Mouse (Mus musculus) midbrain, postnatal 0 days (tissue): ENCODE data around the gene Xylt1. TPM values are rescaled to one million over a fixed set of nuclear protein-coding genes. Genes with fewer than 3 reads are reported as not detected.
A peak's percentile ranks its signal among the peaks of the same experiment; 100 is the strongest.

Experiments
- ATAC-seq: fragments of 200-750 bp; cut with Nextera tagmentation; 2 replicates; pipeline ENCODE4 v1.8.0; 2017; ENCODE audit warnings: moderate number of reproducible peaks, mild to moderate bottlenecking, moderate TSS enrichment, moderate library complexity; ENCODE audit not compliant: low FRiP score
- DNase-seq: peaks from one replicate; pipeline ENCODE4 v3.0.0-alpha.2; 2015; ENCODE audit warnings: low spot score
- H3K27ac ChIP-seq: fragments of 300-500 bp; sonication (generic); 2 replicates; pipeline ENCODE4 v1.5.1; 2014; ENCODE audit warnings: low read depth, mild to moderate bottlenecking, low read length, mixed read lengths
- H3K27me3 ChIP-seq: fragments of 300-500 bp; sonication (generic); 2 replicates; pipeline ENCODE4 v1.6.1; 2014; ENCODE audit warnings: low read length, control low read depth, mixed read lengths; ENCODE audit not compliant: insufficient read depth
- H3K36me3 ChIP-seq: fragments of 300-500 bp; sonication (generic); 2 replicates; pipeline ENCODE4 v1.6.1; 2014; ENCODE audit warnings: low read length, control low read depth, mixed read lengths; ENCODE audit not compliant: insufficient read depth
- H3K4me1 ChIP-seq: fragments of 300-500 bp; sonication (generic); 2 replicates; pipeline ENCODE4 v1.6.1; 2014; ENCODE audit warnings: mild to moderate bottlenecking, control low read depth, antibody characterized with exemption, low read length, mixed read lengths; ENCODE audit not compliant: insufficient read depth
- H3K4me2 ChIP-seq: fragments of 300-500 bp; sonication (generic); 2 replicates; pipeline ENCODE4 v1.6.1; 2014; ENCODE audit warnings: low read depth, mild to moderate bottlenecking, low read length, mixed read lengths; ENCODE audit not compliant: poor library complexity, severe bottlenecking
- H3K4me3 ChIP-seq: fragments of 300-500 bp; sonication (generic); 2 replicates; pipeline ENCODE4 v1.5.1; 2014; ENCODE audit warnings: low read depth, mild to moderate bottlenecking, low read length, moderate library complexity
- H3K9ac ChIP-seq: fragments of 300-500 bp; sonication (generic); replicated peaks from 2 replicates; pipeline ENCODE4 v1.6.1; 2014; ENCODE audit warnings: mild to moderate bottlenecking, low read length, moderate library complexity, mixed read lengths; ENCODE audit not compliant: poor library complexity, severe bottlenecking
- H3K9me3 ChIP-seq: fragments of 300-500 bp; sonication (generic); 2 replicates; pipeline ENCODE4 v1.6.1; 2016; ENCODE audit warnings: low read length, control low read depth
- CTCF ChIP-seq: IDR thresholded peaks from 2 replicates; pipeline ENCODE4 v1.5.1; 2016; ENCODE audit warnings: antibody characterized with exemption, mild to moderate bottlenecking
- WGBS: fragments of 180-500 bp; shearing (Covaris S2); extraction: QIAGEN DNeasy Blood & Tissue Kit; methylation state at CpG from one replicate; pipeline ENCODE4 v1.1.7; 2014; 5-methylcytosine and 5-hydroxymethylcytosine counted together
- polyA plus RNA-seq: library from polyadenylated mRNA; unstranded; fragments of >200 nt; fragmentation: Nextera tagmentation; extraction: Ambion mirVana; gene quantifications from 2 replicates; pipeline ENCODE4 v1.2.1, GENCODE M21; 2015
- total RNA-seq: library from RNA; depleted of rRNA; stranded (reverse); fragments of >200 nt; gene quantifications from 2 replicates; pipeline ENCODE4 v1.2.3, GENCODE M21; 2014

Gene Xylt1
- total and polyA plus RNA-seq, 2 experiments from 2014 or later = 2.5 to 16.4 TPM

DNA sequence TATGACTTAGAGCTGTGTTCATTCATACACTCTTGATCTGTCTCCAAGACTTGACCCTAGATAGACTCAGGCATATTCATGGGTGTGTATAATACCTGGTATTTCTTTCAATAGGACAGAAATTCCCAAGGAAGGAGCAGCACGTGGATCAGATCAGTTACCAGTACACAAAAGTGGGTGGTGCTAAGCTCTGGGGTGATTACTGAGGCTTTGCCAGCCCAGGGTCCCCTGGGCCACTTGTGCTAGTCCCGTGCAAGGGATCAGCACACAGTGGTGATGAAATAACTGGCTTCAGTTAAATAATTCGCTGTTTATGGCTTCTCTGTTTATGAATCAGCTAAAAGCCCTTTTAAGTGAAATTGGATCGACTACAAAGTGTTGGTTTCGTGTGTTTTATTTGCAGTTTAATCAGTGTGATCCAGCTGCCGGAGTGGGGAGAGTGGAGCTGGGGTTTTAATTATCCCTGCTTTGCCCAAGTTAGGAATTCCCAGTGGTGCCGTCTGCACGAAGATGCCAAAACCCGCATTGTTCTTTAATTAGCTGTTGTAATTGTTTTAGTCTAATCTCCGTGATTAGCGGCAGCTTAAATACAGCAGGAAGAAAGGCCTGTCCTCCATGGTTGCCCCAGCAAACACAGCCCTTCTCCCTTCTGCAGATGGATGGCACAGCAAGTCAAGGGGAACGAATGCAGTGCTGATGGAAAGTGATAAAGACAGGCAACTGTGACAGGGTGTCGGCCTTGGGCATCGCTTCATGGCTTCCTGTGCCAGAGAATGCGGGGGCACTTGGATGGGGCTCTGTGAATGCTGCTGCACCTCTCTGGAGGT, 120.8 kb downstream of the Xylt1 start:
- Histone ChIP-seq H3K4me3 (no peak overlapping the region), H3K9me3 (no peaks in the 10 kb centered on the region), H3K4me2 (no peak overlapping the region), H3K9ac (no peak overlapping the region), H3K27ac (0 out of 2 replicates have a peak overlapping the region, but pooled peaks have one; percentile 7), H3K27me3 (no peaks in the 10 kb centered on the region), H3K4me1 (0 out of 2 replicates have a peak, but pooled peaks cover 3% of the 10 kb centered on the region), H3K36me3 (no peaks in the 10 kb centered on the region)
- WGBS = 53% methylated on average over 15 of the region's 15 CpGs
- DNase-seq (peak; percentile 81), ATAC-seq (peak; percentile 41; the same call in 1 of the 2 replicates)
- no peak for TF ChIP-seq CTCF

DNA sequence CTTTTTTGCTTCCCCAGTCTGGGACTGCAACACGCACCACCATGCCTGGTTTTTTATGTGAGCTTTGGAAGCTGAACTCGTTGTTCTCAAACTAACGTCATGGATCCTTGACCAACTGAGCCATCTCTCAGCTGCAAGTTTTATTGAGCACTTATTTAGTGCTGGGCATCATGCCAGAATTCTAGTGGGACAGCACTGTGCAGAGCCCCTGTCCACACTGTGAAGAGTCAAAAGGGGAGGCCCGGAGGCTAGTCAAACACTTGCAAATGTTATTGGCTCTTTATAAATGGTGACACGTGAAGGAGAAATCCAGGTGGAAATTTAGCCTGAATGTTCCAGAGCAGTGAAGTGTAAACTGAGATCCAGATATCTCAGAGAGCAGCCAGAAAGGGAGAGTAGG, 121.6 kb downstream of the Xylt1 start:
- 0 out of 2 replicates have a peak, but pooled peaks cover 3% of the 10 kb centered on the region for H3K4me1 ChIP-seq
- ATAC-seq (no peak), DNase-seq (peak; percentile 21)
- no peak overlapping the region for H3K9ac ChIP-seq
- H3K4me3 ChIP-seq = no peak overlapping the region
- no peaks in the 10 kb centered on the region for H3K36me3 ChIP-seq
- no peak for TF ChIP-seq CTCF
- no peaks in the 10 kb centered on the region for H3K9me3 ChIP-seq
- H3K27me3 ChIP-seq = no peaks in the 10 kb centered on the region
- no peak overlapping the region for H3K4me2 ChIP-seq
- WGBS = 84% methylated on average over 5 of the region's 5 CpGs
- H3K27ac ChIP-seq = no peak overlapping the region

DNA sequence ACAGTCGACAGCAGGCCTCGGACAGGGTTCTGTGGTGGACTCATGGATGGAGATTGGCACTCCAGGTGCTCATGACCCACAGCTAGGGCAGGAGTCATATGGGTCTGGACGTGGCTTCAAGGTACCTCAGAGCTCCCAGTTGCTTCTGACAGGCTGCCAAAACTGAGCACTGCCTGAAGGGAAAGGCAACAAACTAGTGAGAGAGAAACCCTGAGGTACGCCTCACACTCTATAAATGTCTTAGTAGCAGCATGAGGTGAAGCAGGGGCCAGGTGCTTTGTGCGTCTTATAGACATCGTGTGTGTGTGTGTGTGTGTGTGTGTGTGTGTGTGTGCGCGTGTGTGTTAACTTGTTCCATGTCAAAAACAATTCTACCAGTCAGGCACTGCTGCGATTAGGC, 122.9 kb downstream of the Xylt1 start:
- no peak overlapping the region for H3K9ac ChIP-seq
- no peak for TF ChIP-seq CTCF
- no peaks in the 10 kb centered on the region for H3K9me3 ChIP-seq
- H3K4me1 ChIP-seq = 0 out of 2 replicates have a peak, but pooled peaks cover 6% of the 10 kb centered on the region
- H3K27ac ChIP-seq = no peak overlapping the region
- no peak overlapping the region for H3K4me2 ChIP-seq
- no peak overlapping the region for H3K4me3 ChIP-seq
- 79% methylated on average over 9 of the region's 9 CpGs for WGBS
- H3K27me3 ChIP-seq = no peaks in the 10 kb centered on the region
- no peak for DNase-seq
- H3K36me3 ChIP-seq = no peaks in the 10 kb centered on the region
- ATAC-seq = no peak

DNA sequence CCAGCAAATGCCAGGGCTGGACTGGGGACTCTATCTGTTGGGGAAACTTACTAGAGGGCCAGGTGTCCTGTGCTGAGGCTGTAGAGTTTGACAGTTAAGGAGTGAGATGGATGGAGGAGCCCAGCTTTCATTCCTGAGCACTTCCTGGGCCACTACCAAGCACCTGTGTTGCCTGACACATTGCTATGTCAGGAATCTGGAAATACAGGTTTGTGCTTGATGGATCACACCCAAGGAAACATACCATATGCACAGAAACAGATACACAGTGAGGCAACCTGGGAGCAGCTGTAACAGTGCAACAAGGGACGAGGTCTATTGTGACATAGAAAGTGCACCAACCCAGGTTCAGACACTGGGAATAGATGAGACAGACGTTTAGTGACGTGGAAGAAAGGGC, 125.0 kb downstream of the Xylt1 start:
- Histone ChIP-seq H3K9me3 (no peaks in the 10 kb centered on the region), H3K9ac (no peak overlapping the region), H3K4me1 (0 out of 2 replicates have a peak, but pooled peaks cover 6% of the 10 kb centered on the region), H3K27me3 (no peaks in the 10 kb centered on the region), H3K27ac (no peak overlapping the region), H3K4me3 (no peak overlapping the region), H3K36me3 (no peaks in the 10 kb centered on the region), H3K4me2 (no peak overlapping the region)
- 95% methylated on average over 3 of the region's 3 CpGs for WGBS
- no peak for TF ChIP-seq CTCF
- no peak for ATAC-seq
- DNase-seq = no peak

DNA sequence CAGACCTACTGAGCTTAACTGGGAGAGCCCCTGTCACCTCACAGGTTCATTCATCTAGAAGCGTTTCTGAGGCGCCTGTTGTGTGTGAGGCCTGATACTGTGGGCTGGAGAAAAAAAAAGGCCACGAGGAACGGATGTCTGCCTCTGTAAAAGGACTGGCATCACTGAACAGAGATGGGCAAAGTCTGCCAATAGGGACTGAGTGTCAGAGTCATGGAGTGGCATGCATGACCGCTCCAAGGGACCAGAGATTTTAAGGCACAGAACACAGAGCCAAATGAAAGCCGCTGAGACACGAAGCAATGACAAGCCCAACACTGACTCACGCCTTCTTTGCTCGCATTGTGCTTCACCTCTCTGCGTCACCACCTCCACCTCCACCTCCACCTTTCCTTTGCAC, 126.6 kb downstream of the Xylt1 start:
- Histone ChIP-seq H3K4me2 (no peak overlapping the region), H3K27ac (no peak overlapping the region), H3K36me3 (no peaks in the 10 kb centered on the region), H3K9me3 (no peaks in the 10 kb centered on the region), H3K9ac (no peak overlapping the region), H3K4me1 (0 out of 2 replicates have a peak, but pooled peaks cover 3% of the 10 kb centered on the region), H3K27me3 (no peaks in the 10 kb centered on the region), H3K4me3 (no peak overlapping the region)
- WGBS = 91% methylated on average over 10 of the region's 10 CpGs
- ATAC-seq (no peak), DNase-seq (no peak)
- no peak for TF ChIP-seq CTCF

DNA sequence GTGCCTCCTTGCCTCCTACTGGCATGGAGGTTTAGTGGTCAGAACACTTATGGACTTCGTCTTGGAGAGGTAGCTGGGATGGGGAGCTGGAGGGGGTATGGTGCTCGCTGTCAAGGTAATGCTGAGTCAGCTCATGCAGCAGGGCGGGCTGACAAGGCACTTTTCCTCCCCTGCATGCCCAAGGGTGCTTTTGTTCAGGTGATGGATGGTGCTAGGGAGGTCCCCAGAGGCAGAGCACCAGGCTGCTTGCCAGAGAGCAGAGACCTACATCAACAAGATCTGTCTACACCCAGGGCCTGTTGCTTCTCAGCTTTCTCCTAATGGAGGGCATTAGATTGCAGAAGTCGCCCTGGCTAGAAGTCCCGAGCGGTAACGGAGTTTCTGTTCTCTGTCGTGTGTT, 127.3 kb downstream of the Xylt1 start:
- H3K4me3 ChIP-seq = no peak overlapping the region
- H3K9ac ChIP-seq = no peak overlapping the region
- H3K4me2 ChIP-seq = no peak overlapping the region
- H3K36me3 ChIP-seq = no peaks in the 10 kb centered on the region
- 0 out of 2 replicates have a peak, but pooled peaks cover 3% of the 10 kb centered on the region for H3K4me1 ChIP-seq
- no peak for ATAC-seq
- TF ChIP-seq CTCF = no peak
- H3K27me3 ChIP-seq = no peaks in the 10 kb centered on the region
- H3K27ac ChIP-seq = peak overlapping the region; percentile 18; the same call in 1 of the 2 replicates
- 75% methylated on average over 8 of the region's 8 CpGs for WGBS
- DNase-seq = peak; percentile 35
- no peaks in the 10 kb centered on the region for H3K9me3 ChIP-seq
